Mouse (Mus musculus): ENCODE results near the gene Ackr3.

Gene Ackr3

DNA sequence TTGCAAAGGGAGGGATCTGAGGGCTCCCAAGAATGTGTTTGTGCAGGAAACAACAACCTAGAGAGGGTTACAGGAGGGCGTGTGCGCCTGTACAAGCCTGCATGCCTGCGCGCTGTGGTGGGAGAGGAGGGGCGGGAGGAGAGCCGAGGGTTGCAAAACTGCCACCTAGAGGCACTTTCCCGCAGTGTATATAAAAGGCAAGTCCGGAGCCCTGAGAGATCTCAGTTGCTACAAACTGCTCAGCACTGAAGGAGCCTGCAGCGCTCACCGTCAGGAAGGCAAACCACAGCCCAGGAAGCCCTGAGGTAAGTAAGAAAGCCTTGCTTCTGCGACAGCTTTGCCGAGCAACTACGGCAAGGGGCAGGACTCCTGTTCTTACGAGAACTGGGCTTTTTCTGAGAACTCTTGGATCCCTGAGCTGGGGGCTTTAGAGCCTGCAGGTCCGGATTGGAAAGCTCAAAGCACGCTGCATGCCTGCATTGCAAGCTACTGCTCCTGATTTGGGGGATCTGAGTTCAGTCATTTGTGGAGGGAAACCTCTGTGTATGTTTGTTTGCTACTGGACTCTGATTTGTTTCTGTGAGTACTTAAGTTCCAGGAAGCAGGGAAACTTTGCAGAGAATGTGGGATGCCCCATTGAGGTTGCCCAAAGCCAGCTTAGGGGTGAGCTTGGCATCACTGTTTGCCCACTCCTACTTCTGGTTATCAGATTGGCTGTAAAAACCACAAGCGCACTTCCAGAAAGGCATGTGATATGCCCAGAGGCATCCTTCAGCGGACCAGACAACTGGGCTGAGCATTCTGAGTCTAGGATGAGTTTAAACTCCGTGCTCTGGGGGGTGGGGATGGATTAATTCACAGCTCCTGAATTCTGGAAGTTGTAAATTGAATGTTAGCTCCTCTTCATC, at the start of gene Ackr3:
Gene Ackr3 (plus strand): TSS at position 198 of the 908 bp plus-strand sequence.
- peak; percentile 60 for DNase-seq (ENCODE audit: low spot score)

- DNase-seq (ENCODE audit: low spot score), result no peak
These were observed 47.2 kb upstream of the Ackr3 start for GRCm38 (mm10) chr1:90156589-90156988.

DNA sequence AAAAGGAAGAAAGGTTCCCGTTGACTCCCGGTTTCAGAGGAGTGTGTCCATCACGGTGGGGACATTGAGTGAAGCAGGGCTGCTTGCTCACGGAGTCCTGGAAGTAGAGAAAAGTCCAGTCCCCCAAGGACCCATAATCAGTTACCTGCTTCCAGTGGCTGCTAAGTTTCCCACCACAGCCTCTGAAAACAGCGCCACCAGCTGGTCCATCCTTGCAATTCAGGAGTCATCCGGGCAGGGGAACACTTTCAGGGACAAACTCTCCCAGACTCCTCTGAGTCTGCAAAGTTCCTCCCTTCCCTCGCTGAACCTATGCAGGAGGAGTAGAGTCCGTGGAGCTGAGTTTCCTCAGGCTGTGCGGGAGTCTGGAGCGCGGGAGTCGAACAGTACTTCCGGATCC, 43.9 kb upstream of the Ackr3 start:
- DNase-seq (ENCODE audit: low spot score), result no peak

DNA sequence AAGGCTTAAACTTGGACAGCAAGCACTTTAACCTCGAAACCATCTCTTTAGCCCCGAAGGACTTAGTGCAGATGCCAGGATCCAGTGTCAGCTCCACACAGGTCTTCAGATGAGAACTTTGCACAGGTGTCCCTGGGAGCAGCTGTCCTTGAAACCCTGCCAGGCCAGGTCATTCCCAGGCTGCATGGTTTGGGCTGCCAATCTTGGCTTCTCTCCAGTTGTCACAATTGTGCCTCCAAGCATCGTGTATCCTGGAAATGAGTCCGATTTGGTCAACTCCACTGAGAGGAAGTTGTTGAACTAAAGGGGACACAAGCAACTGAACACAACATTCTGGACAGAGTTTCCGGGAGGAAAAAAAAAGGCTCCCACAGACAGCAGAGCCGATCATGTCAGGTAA, 42.2 kb upstream of the Ackr3 start:
- DNase-seq (ENCODE audit: low spot score), result no peak

- DNase-seq (ENCODE audit: low spot score), result no peak
These were observed 41.4 kb upstream of the Ackr3 start for GRCm38 (mm10) chr1:90162379-90162857.

GRCm38 (mm10) chr1:90163161-90163560, 40.6 kb upstream of the Ackr3 start:
- no peak for DNase-seq (ENCODE audit: low spot score)

- no peak for DNase-seq (ENCODE audit: low spot score)
These were observed 39.5 kb upstream of the Ackr3 start for GRCm38 (mm10) chr1:90164319-90164718.

- no peak for DNase-seq (ENCODE audit: low spot score)
These were observed 29.4 kb upstream of the Ackr3 start for GRCm38 (mm10) chr1:90174338-90174737.

- DNase-seq (ENCODE audit: low spot score), result no peak
These were observed 27.6 kb upstream of the Ackr3 start for GRCm38 (mm10) chr1:90176223-90176622.

GRCm38 (mm10) chr1:90177565-90177964, 26.2 kb upstream of the Ackr3 start:
- no peak for DNase-seq (ENCODE audit: low spot score)

GRCm38 (mm10) chr1:90177978-90178377, 25.8 kb upstream of the Ackr3 start:
- no peak for DNase-seq (ENCODE audit: low spot score)

GRCm38 (mm10) chr1:90180479-90180878, 23.3 kb upstream of the Ackr3 start:
- no peak for DNase-seq (ENCODE audit: low spot score)

DNA sequence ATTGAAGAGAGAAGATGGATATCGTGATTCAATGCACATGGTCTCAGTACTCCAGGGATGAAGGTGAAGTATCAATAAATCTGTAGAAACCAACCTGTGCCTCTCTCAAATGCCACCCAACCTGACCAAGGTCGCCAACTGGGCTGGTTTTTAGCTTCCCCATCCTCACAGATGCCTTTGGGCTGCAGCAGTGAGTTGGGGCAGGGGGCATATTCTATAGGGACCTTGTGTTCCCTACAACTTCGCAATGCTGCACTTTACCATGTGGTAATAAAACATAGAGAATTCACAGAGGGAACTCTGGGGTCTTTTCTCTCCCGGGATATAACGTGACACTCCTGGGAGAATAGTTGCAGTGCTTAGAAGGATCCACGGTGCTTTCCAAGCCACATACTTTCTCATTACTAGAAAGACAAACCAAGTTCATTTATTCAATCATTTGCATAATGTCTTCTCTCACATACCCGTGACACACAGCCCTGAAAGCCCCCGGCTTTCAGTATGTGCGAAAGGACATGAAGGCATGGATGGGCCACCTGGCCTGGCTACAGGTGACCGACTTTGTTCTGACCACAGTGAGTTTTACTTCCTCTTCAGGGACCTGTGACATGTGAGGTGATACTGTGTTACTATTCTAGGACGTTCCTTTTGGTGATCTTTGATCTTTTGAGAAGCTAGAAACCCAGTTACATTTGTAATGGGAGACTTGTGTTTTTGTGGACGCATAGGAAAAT, 22.6 kb upstream of the Ackr3 start:
- DNase-seq (ENCODE audit: low spot score), result no peak

- no peak for DNase-seq (ENCODE audit: low spot score)
These were observed 21.3 kb upstream of the Ackr3 start for GRCm38 (mm10) chr1:90182521-90182920.

- DNase-seq (ENCODE audit: low spot score), result no peak
These were observed 20.2 kb upstream of the Ackr3 start for GRCm38 (mm10) chr1:90183602-90184001.

GRCm38 (mm10) chr1:90186173-90186572, 17.6 kb upstream of the Ackr3 start:
- no peak for DNase-seq (ENCODE audit: low spot score)

GRCm38 (mm10) chr1:90186874-90187273, 16.9 kb upstream of the Ackr3 start:
- DNase-seq (ENCODE audit: low spot score), result no peak

- DNase-seq (ENCODE audit: low spot score), result no peak
These were observed 14.7 kb upstream of the Ackr3 start for GRCm38 (mm10) chr1:90189046-90189445.

GRCm38 (mm10) chr1:90201246-90201645, 2.5 kb upstream of the Ackr3 start:
- no peak for DNase-seq (ENCODE audit: low spot score)

GRCm38 (mm10) chr1:90201655-90202054, 2.1 kb upstream of the Ackr3 start:
- DNase-seq (ENCODE audit: low spot score), result no peak

- peak; percentile 58 for DNase-seq (ENCODE audit: low spot score)
These were observed 1.4 kb upstream of the Ackr3 start for GRCm38 (mm10) chr1:90202207-90202978.

GRCm38 (mm10) chr1:90203341-90203740, 439 bp upstream of the Ackr3 start:
- no peak for DNase-seq (ENCODE audit: low spot score)
